Mouse (Mus musculus) forebrain, embryonic 14.5 days (tissue): ENCODE results near the gene Srsf4. TPM values are rescaled to one million over a fixed set of nuclear protein-coding genes. Genes with fewer than 3 reads are reported as not detected.

Experiments
- ATAC-seq: fragments of 200-750 bp; cut with Nextera tagmentation; 2 replicates; pipeline ENCODE4 v1.8.0; 2017; ENCODE audit warnings: mild to moderate bottlenecking, moderate library complexity
- DNase-seq: peaks from one replicate; pipeline ENCODE4 v3.0.0-alpha.2; 2015; ENCODE audit warnings: low spot score
- H3K27ac ChIP-seq: fragments of 300-500 bp; sonication (generic); 2 replicates; pipeline ENCODE4 v1.5.1; 2014; ENCODE audit warnings: low read depth, mild to moderate bottlenecking, control low read depth, low read length, moderate library complexity
- H3K27me3 ChIP-seq: fragments of 300-500 bp; sonication (generic); replicated peaks from 2 replicates; pipeline ENCODE4 v1.6.1; 2014; ENCODE audit warnings: low read length, control low read depth, mixed read lengths; ENCODE audit not compliant: control insufficient read depth, insufficient read depth
- H3K36me3 ChIP-seq: fragments of 300-500 bp; sonication (generic); 2 replicates; pipeline ENCODE4 v1.6.1; 2014; ENCODE audit warnings: low read length, control low read depth; ENCODE audit not compliant: control insufficient read depth, insufficient read depth
- H3K4me1 ChIP-seq: fragments of 300-500 bp; sonication (generic); 2 replicates; pipeline ENCODE4 v1.6.1; 2014; ENCODE audit warnings: antibody characterized with exemption, low read length, control low read depth; ENCODE audit not compliant: control insufficient read depth, insufficient read depth
- H3K4me2 ChIP-seq: fragments of 300-500 bp; sonication (generic); 2 replicates; pipeline ENCODE4 v1.6.1; 2014; ENCODE audit warnings: mild to moderate bottlenecking, control low read depth, low read length
- H3K4me3 ChIP-seq: fragments of 300-500 bp; sonication (generic); 2 replicates; pipeline ENCODE4 v1.5.1; 2014; ENCODE audit warnings: low read depth, low read length, control low read depth
- H3K9ac ChIP-seq: fragments of 300-500 bp; sonication (generic); 2 replicates; pipeline ENCODE4 v1.6.1; 2014; ENCODE audit warnings: mild to moderate bottlenecking, low read length, control low read depth, moderate library complexity
- H3K9me3 ChIP-seq: fragments of 300-500 bp; sonication (generic); replicated peaks from 2 replicates; pipeline ENCODE4 v1.6.1; 2016; ENCODE audit warnings: low read length, control low read depth, mixed read lengths; ENCODE audit not compliant: control insufficient read depth
- WGBS: fragments of 180-500 bp; shearing (Covaris S2); extraction: QIAGEN DNeasy Blood & Tissue Kit; methylation state at CpG from one replicate; pipeline ENCODE4 v1.1.7; 2014; 5-methylcytosine and 5-hydroxymethylcytosine counted together
- polyA plus RNA-seq: library from polyadenylated mRNA; unstranded; fragments of >200 nt; fragmentation: Nextera tagmentation; extraction: Ambion mirVana; gene quantifications from 2 replicates; pipeline ENCODE4 v1.2.1, GENCODE M21; 2014

Srsf4 gene
- polyA plus RNA-seq, 1 experiment from 2014 or later: 109 TPM

- DNase-seq: no peak
- H3K9me3 ChIP-seq: no peaks in the 10 kb centered on the region
- H3K9ac ChIP-seq: no peak overlapping the region
- peaks cover 10% of the 10 kb centered on the region for H3K4me1 ChIP-seq
- 91% methylated on average over 7 of the region's 7 CpGs for WGBS
- peaks cover 16% of the 10 kb centered on the region for H3K36me3 ChIP-seq
- no peak for ATAC-seq
- no peak overlapping the region for H3K27ac ChIP-seq
- no peak overlapping the region for H3K4me2 ChIP-seq
- no peak overlapping the region for H3K4me3 ChIP-seq
- H3K27me3 ChIP-seq: no peaks in the 10 kb centered on the region
These were observed 7.9 kb downstream of the Srsf4 start for GRCm38 (mm10) chr4:131881306-131881705.

GRCm38 (mm10) chr4:131883571-131883970, 10.2 kb downstream of the Srsf4 start:
- Histone ChIP-seq H3K4me3 (no peak overlapping the region), H3K4me2 (no peak overlapping the region), H3K36me3 (peaks cover 24% of the 10 kb centered on the region), H3K9ac (no peak overlapping the region), H3K4me1 (peaks cover 3% of the 10 kb centered on the region; the same call in 1 of the 2 replicates), H3K9me3 (no peaks in the 10 kb centered on the region), H3K27me3 (no peaks in the 10 kb centered on the region), H3K27ac (no peak overlapping the region)
- 75% methylated on average over 6 of the region's 6 CpGs for WGBS
- no peak for DNase-seq
- no peak for ATAC-seq

GRCm38 (mm10) chr4:131885376-131885775, 12.0 kb downstream of the Srsf4 start:
- peaks cover 24% of the 10 kb centered on the region for H3K36me3 ChIP-seq
- H3K27ac ChIP-seq: no peak overlapping the region
- H3K9me3 ChIP-seq: no peaks in the 10 kb centered on the region
- no peak for ATAC-seq
- no peak overlapping the region for H3K4me3 ChIP-seq
- H3K9ac ChIP-seq: no peak overlapping the region
- peaks cover 3% of the 10 kb centered on the region; the same call in 1 of the 2 replicates for H3K4me1 ChIP-seq
- 87% methylated on average over 6 of the region's 6 CpGs for WGBS
- H3K27me3 ChIP-seq: no peaks in the 10 kb centered on the region
- no peak for DNase-seq
- no peak overlapping the region for H3K4me2 ChIP-seq

- Histone ChIP-seq H3K27ac (no peak overlapping the region), H3K9ac (no peak overlapping the region), H3K36me3 (peaks cover 46% of the 10 kb centered on the region), H3K4me1 (peaks cover 1% of the 10 kb centered on the region; the same call in 1 of the 2 replicates), H3K4me2 (no peak overlapping the region), H3K9me3 (no peaks in the 10 kb centered on the region), H3K27me3 (no peaks in the 10 kb centered on the region), H3K4me3 (no peak overlapping the region)
- DNase-seq: no peak
- no peak for ATAC-seq
- 91% methylated on average over 1 of the region's 1 CpGs for WGBS
These were observed 15.1 kb downstream of the Srsf4 start for GRCm38 (mm10) chr4:131888564-131888963.

DNA sequence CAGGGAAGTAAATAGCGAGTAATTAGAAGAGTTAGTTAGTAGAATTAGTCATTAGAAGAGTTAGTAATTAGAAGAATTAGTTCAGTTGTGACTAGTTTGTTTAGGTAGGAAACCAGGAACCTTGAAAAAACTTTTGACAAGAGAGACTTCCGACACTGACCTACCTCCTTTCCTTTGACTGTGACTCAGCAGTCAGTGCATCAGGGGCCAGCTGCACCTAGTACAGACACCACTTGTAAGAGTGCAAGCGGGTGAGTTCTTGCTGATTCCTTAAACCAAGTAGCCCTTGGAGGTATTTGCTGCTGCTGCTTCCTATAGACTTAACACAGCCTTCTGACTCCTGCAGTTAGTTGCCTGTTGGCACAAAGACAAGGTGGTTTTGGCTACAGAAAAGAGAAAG, 17.3 kb downstream of the Srsf4 start:
- Histone ChIP-seq H3K9me3 (no peaks in the 10 kb centered on the region), H3K27ac (no peak overlapping the region), H3K9ac (no peak overlapping the region), H3K4me1 (no peaks in the 10 kb centered on the region), H3K4me2 (no peak overlapping the region), H3K27me3 (no peaks in the 10 kb centered on the region), H3K4me3 (no peak overlapping the region), H3K36me3 (peaks cover 53% of the 10 kb centered on the region)
- DNase-seq: no peak
- no peak for ATAC-seq
- 83% methylated on average over 3 of the region's 3 CpGs for WGBS

DNA sequence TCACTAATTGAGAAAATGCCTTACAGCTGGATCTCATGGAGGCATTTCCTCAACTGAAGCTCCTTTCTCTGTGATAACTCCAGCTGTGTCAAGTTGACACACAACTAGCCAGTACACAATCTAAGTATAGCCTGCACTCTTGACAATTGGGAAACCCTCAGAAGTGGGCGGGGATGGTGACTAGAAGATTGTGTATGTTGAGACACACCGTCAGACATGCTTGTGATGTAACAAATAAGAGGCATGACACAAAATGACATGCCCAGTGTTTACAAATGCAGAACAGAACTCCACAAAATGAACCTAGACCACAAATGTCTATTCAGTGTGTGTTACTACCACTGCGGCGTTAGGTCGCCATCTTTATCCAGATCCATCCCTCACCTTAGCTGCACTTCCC, 23.7 kb downstream of the Srsf4 start:
- DNase-seq: no peak
- Histone ChIP-seq H3K4me2 (no peak overlapping the region), H3K27ac (no peak overlapping the region), H3K4me1 (no peaks in the 10 kb centered on the region), H3K4me3 (no peak overlapping the region), H3K27me3 (no peaks in the 10 kb centered on the region), H3K36me3 (peaks cover 84% of the 10 kb centered on the region), H3K9ac (no peak overlapping the region), H3K9me3 (no peaks in the 10 kb centered on the region)
- no peak for ATAC-seq
- 98% methylated on average over 5 of the region's 5 CpGs for WGBS

GRCm38 (mm10) chr4:131897787-131898186, 24.4 kb downstream of the Srsf4 start:
- Histone ChIP-seq H3K4me3 (no peak overlapping the region), H3K9me3 (no peaks in the 10 kb centered on the region), H3K4me2 (no peak overlapping the region), H3K27ac (no peak overlapping the region), H3K36me3 (peaks cover 84% of the 10 kb centered on the region), H3K27me3 (no peaks in the 10 kb centered on the region), H3K9ac (no peak overlapping the region), H3K4me1 (no peaks in the 10 kb centered on the region)
- 97% methylated on average over 8 of the region's 8 CpGs for WGBS
- DNase-seq: no peak
- no peak for ATAC-seq

GRCm38 (mm10) chr4:131898503-131899179, 25.2 kb downstream of the Srsf4 start:
- H3K9me3 ChIP-seq: no peaks in the 10 kb centered on the region
- H3K4me1 ChIP-seq: no peaks in the 10 kb centered on the region
- DNase-seq (no peak), ATAC-seq (no peak)
- H3K9ac ChIP-seq: no peak overlapping the region
- H3K4me2 ChIP-seq: no peak overlapping the region
- no peaks in the 10 kb centered on the region for H3K27me3 ChIP-seq
- WGBS: 92% methylated on average over 12 of the region's 12 CpGs
- H3K36me3 ChIP-seq: peaks cover 76% of the 10 kb centered on the region
- H3K27ac ChIP-seq: no peak overlapping the region
- H3K4me3 ChIP-seq: no peak overlapping the region

DNA sequence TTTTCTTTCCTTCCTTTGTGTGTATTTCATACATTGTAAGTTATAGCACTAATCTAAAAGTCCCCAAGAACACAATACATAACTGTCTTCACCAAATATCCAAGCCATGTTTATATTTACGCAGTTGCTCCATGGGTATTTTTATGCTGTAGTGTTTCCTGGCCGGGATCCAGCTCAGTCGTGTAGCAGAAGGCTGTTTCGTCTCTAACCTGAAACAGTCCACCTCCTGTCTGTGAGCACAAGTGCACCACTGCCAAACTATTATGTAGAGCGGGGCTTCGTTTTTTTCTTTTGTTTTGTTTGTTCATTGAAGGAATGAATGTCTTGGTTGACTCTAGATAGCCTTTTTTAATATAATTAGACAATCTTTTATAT, 25.8 kb downstream of the Srsf4 start:
- H3K9ac ChIP-seq: no peak overlapping the region
- H3K4me1 ChIP-seq: no peaks in the 10 kb centered on the region
- no peak for DNase-seq
- H3K27ac ChIP-seq: no peak overlapping the region
- ATAC-seq: no peak
- no peaks in the 10 kb centered on the region for H3K9me3 ChIP-seq
- H3K36me3 ChIP-seq: peaks cover 72% of the 10 kb centered on the region
- H3K27me3 ChIP-seq: no peaks in the 10 kb centered on the region
- H3K4me2 ChIP-seq: no peak overlapping the region
- H3K4me3 ChIP-seq: no peak overlapping the region
- WGBS: 72% methylated on average over 6 of the region's 6 CpGs
